ENCODE assay signal across 18 mouse cellular contexts in the genomic region with DNA sequence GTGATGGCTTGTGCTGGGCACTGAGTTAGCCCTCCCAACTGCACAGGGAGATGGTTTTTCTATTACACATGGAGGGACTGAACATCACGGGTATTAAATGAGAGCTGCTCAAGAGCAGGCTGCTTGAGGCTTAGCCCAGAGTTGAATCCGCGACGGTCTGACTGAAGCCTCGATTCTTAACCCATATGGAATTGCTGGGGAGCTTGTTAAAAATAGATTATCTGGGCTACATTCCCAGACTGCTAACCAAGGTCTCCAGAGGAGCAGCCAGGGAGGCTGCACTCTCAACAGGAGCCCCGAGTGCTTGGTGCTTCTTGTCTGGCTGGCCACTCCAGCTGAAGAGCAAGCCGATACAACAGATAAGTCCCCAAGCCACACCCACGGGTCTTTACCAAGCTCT.
DNase-seq lines count a peak whose midpoint lies in the region; ATAC-seq lines count a peak whose summit lies in the region.
"Had no signal": no experiment of that assay in that cellular context is flagged by ENCODE, and none has a peak within 500 bp of the region (broad histone marks: within the 10 kb centered on the region; RNA-seq: fewer than 3 reads in every experiment).

No protein-coding gene starts in this region.

- peak overlapping the region; percentile 77 for H3K27ac ChIP-seq in heart, embryonic 16.5 days (ENCODE audit: low read length)
- H3K27ac ChIP-seq: embryonic facial prominence, embryonic 13.5 days; intestine, embryonic 15.5 days; neural tube, embryonic 15.5 days; stomach, embryonic 15.5 days had no signal

- 25% methylated on average over 8 of the region's 8 CpGs for WGBS in heart, embryonic 16.5 days

- H3K27me3 ChIP-seq in heart, embryonic 16.5 days (ENCODE audit: control insufficient read depth, insufficient read depth, low read length), result no peaks in the 10 kb centered on the region
- H3K27me3 ChIP-seq: CH12.LX; embryonic facial prominence, embryonic 13.5 days; intestine, embryonic 15.5 days; neural tube, embryonic 15.5 days; Patski; stomach, embryonic 15.5 days had no signal

- peaks cover 6% of the 10 kb centered on the region for H3K4me1 ChIP-seq in heart, embryonic 16.5 days (ENCODE audit: control insufficient read depth, insufficient read depth, low read length)
- H3K4me1 ChIP-seq: intestine, embryonic 15.5 days; stomach, embryonic 15.5 days had no signal

- no peak overlapping the region for H3K4me3 ChIP-seq in heart, embryonic 16.5 days (ENCODE audit: low read length)
- H3K4me3 ChIP-seq: embryonic facial prominence, embryonic 13.5 days; intestine, embryonic 15.5 days; neural tube, embryonic 15.5 days; stomach, embryonic 15.5 days had no signal

- peak overlapping the region; percentile 39; the same call in 1 of the 2 replicates for H3K4me2 ChIP-seq in heart, embryonic 16.5 days (ENCODE audit: low read depth, low read length)
- H3K4me2 ChIP-seq: embryonic facial prominence, embryonic 13.5 days; intestine, embryonic 15.5 days; neural tube, embryonic 15.5 days; stomach, embryonic 15.5 days had no signal

- H3K9me3 ChIP-seq in heart, embryonic 16.5 days (replicated peaks; ENCODE audit: control insufficient read depth, low read length), result peaks cover 3% of the 10 kb centered on the region
- H3K9me3 ChIP-seq: embryonic facial prominence, embryonic 13.5 days; intestine, embryonic 15.5 days; neural tube, embryonic 15.5 days; stomach, embryonic 15.5 days had no signal

- no peak overlapping the region for H3K9ac ChIP-seq in heart, embryonic 16.5 days (ENCODE audit: low read length)
- H3K9ac ChIP-seq: embryonic facial prominence, embryonic 13.5 days; intestine, embryonic 15.5 days; liver, postnatal 0 days; neural tube, embryonic 15.5 days; stomach, embryonic 15.5 days had no signal

- no peaks in the 10 kb centered on the region for H3K36me3 ChIP-seq in heart, embryonic 16.5 days (ENCODE audit: control insufficient read depth, insufficient read depth)
- H3K36me3 ChIP-seq: embryonic facial prominence, embryonic 13.5 days; intestine, embryonic 15.5 days; neural tube, embryonic 15.5 days; stomach, embryonic 15.5 days had no signal

- peak; percentile 85 for ATAC-seq in heart, embryonic 16.5 days (replicated peaks; ENCODE audit: extremely low read depth, insufficient read depth, low FRiP score)
- ATAC-seq: intestine, embryonic 15.5 days; liver, postnatal 0 days; Patski had no signal

- intact Hi-C loops in gastrocnemius, postnatal 36 days (cut with DNase I), result no loop called here
- intact Hi-C loops in left cerebral cortex, postnatal 10 days (cut with DNase I), result no loop called here

- DNase-seq in gastrocnemius, adult 18-20 months (ENCODE audit: low spot score), result peak; percentile 32
- no peak for DNase-seq in gastrocnemius, postnatal 36 days
- DNase-seq in adipocyte (ENCODE audit: low spot score), result peak; percentile 46
- DNase-seq in cerebellum, adult 9-10 months, result peak; percentile 48
- DNase-seq in left cerebral cortex, postnatal 10 days (ENCODE audit: extremely low spot score in 1 of 2, low spot score in 2 of 2), result no peak
- DNase-seq in urinary bladder, postnatal 14 days (ENCODE audit: low spot score), result no peak
- DNase-seq: adrenal gland, adult 8-10 months; kidney, postnatal 25 days; liver, postnatal 0 days; right cerebral cortex, postnatal 4 days; thymus, postnatal 25 days had no signal

Comparison
In these comparisons a context has a peak if more than half of its experiments do, and no peak if none do; other contexts are left out.
1. DNase-seq: peak in gastrocnemius, adult 18-20 months (single experiment), adipocyte (single experiment) and cerebellum, adult 9-10 months (single experiment); none in gastrocnemius, postnatal 36 days (0 of 2), left cerebral cortex, postnatal 10 days (0 of 2) and urinary bladder, postnatal 14 days (single experiment).